ENCODE assay signal across 28 mouse cellular contexts in genomic region chr11:66961447-66962176, GRCm38 (mm10). TPM values are rescaled to one million over a fixed set of nuclear protein-coding genes. Genes with fewer than 3 reads are reported as not detected.
DNase-seq lines count a peak whose midpoint lies in the region; ATAC-seq and TF ChIP-seq lines count a peak whose summit lies in the region.
"Had no signal": no experiment of that assay in that cellular context is flagged by ENCODE, and none has a peak within 500 bp of the region (broad histone marks: within the 10 kb centered on the region; RNA-seq: fewer than 3 reads in every experiment).

No protein-coding gene starts in this region.

- no peaks in the 10 kb centered on the region for H3K36me3 ChIP-seq in midbrain, embryonic 11.5 days (ENCODE audit: control insufficient read depth, insufficient read depth, low read length)
- no peaks in the 10 kb centered on the region for H3K36me3 ChIP-seq in midbrain, embryonic 14.5 days (ENCODE audit: control insufficient read depth, insufficient read depth, low read length)
- no peaks in the 10 kb centered on the region for H3K36me3 ChIP-seq in heart, embryonic 13.5 days
- no peaks in the 10 kb centered on the region for H3K36me3 ChIP-seq in intestine, embryonic 14.5 days (ENCODE audit: control insufficient read depth, insufficient read depth, low read length)
- H3K36me3 ChIP-seq in stomach, postnatal 0 days (ENCODE audit: control insufficient read depth, insufficient read depth, low read length) = no peaks in the 10 kb centered on the region
- no peaks in the 10 kb centered on the region for H3K36me3 ChIP-seq in liver, postnatal 0 days (replicated peaks; ENCODE audit: insufficient read depth, low read length)
- H3K36me3 ChIP-seq: limb, embryonic 12.5 days; liver, embryonic 13.5 days; lung, embryonic 15.5 days; midbrain, embryonic 12.5 days had no signal

- TF ChIP-seq EP300 in stomach, postnatal 0 days (optimal IDR thresholded peaks at IDR 0.05) = no peak
- no peak for TF ChIP-seq EP300 in liver, postnatal 0 days (IDR thresholded peaks at IDR 0.05; ENCODE audit: low read depth)

- no peak overlapping the region for H3K4me2 ChIP-seq in midbrain, embryonic 11.5 days
- no peak overlapping the region for H3K4me2 ChIP-seq in midbrain, embryonic 14.5 days (ENCODE audit: low read length)
- H3K4me2 ChIP-seq in heart, embryonic 13.5 days = peak overlapping the region; percentile 14
- H3K4me2 ChIP-seq in intestine, embryonic 14.5 days (ENCODE audit: low read length) = no peak overlapping the region
- H3K4me2 ChIP-seq in stomach, postnatal 0 days (replicated peaks; ENCODE audit: low read depth) = no peak overlapping the region
- H3K4me2 ChIP-seq in liver, postnatal 0 days (ENCODE audit: low read depth, low read length) = no peak overlapping the region
- H3K4me2 ChIP-seq: limb, embryonic 12.5 days; liver, embryonic 13.5 days; lung, embryonic 15.5 days; midbrain, embryonic 12.5 days had no signal

- H3K9ac ChIP-seq in midbrain, embryonic 11.5 days (ENCODE audit: low read length) = no peak overlapping the region
- no peak overlapping the region for H3K9ac ChIP-seq in midbrain, embryonic 14.5 days (replicated peaks; ENCODE audit: low read length)
- no peak overlapping the region for H3K9ac ChIP-seq in heart, embryonic 13.5 days
- H3K9ac ChIP-seq in intestine, embryonic 14.5 days (ENCODE audit: low read length) = no peak overlapping the region
- H3K9ac ChIP-seq in stomach, postnatal 0 days (ENCODE audit: low read length) = no peak overlapping the region
- H3K9ac ChIP-seq in liver, postnatal 0 days (replicated peaks) = no peak overlapping the region
- H3K9ac ChIP-seq: forebrain, postnatal 0 days; limb, embryonic 12.5 days; liver, embryonic 13.5 days; lung, embryonic 15.5 days; midbrain, embryonic 12.5 days had no signal

- H3K27ac ChIP-seq in midbrain, embryonic 11.5 days (ENCODE audit: low read depth, low read length) = no peak overlapping the region
- no peak overlapping the region for H3K27ac ChIP-seq in midbrain, embryonic 14.5 days (replicated peaks; ENCODE audit: low read depth, low read length)
- H3K27ac ChIP-seq in heart, embryonic 13.5 days (replicated peaks) = peak overlapping the region; percentile 67
- H3K27ac ChIP-seq in intestine, embryonic 14.5 days (ENCODE audit: low read depth) = peak overlapping the region; percentile 36; the same call in 1 of the 2 replicates
- peak overlapping the region; percentile 76 for H3K27ac ChIP-seq in stomach, postnatal 0 days (replicated peaks)
- H3K27ac ChIP-seq in liver, postnatal 0 days (ENCODE audit: low read depth) = no peak overlapping the region
- H3K27ac ChIP-seq: limb, embryonic 12.5 days; liver, embryonic 13.5 days; lung, embryonic 15.5 days; macrophage; midbrain, embryonic 12.5 days had no signal

- H3K4me1 ChIP-seq in midbrain, embryonic 11.5 days (ENCODE audit: control insufficient read depth, insufficient read depth, low read length) = no peaks in the 10 kb centered on the region
- H3K4me1 ChIP-seq in midbrain, embryonic 14.5 days (ENCODE audit: control insufficient read depth, insufficient read depth, low read length) = no peaks in the 10 kb centered on the region
- H3K4me1 ChIP-seq in heart, embryonic 13.5 days = peaks cover 34% of the 10 kb centered on the region
- H3K4me1 ChIP-seq in intestine, embryonic 14.5 days (replicated peaks; ENCODE audit: control insufficient read depth, insufficient read depth, low read length) = no peaks in the 10 kb centered on the region
- H3K4me1 ChIP-seq in stomach, postnatal 0 days (replicated peaks; ENCODE audit: control insufficient read depth, insufficient read depth) = no peaks in the 10 kb centered on the region
- no peaks in the 10 kb centered on the region for H3K4me1 ChIP-seq in liver, postnatal 0 days (ENCODE audit: insufficient read depth)
- H3K4me1 ChIP-seq: limb, embryonic 12.5 days; liver, embryonic 13.5 days; lung, embryonic 15.5 days; midbrain, embryonic 12.5 days had no signal

- WGBS in midbrain, embryonic 11.5 days = 87% methylated on average over 12 of the region's 12 CpGs
- 87% methylated on average over 12 of the region's 12 CpGs for WGBS in midbrain, embryonic 14.5 days
- 43% methylated on average over 12 of the region's 12 CpGs for WGBS in heart, embryonic 13.5 days
- 70% methylated on average over 12 of the region's 12 CpGs for WGBS in intestine, embryonic 14.5 days
- WGBS in stomach, postnatal 0 days = 57% methylated on average over 12 of the region's 12 CpGs
- 73% methylated on average over 12 of the region's 12 CpGs for WGBS in liver, postnatal 0 days (ENCODE audit: insufficient replicate concordance)

- H3K27me3 ChIP-seq in midbrain, embryonic 11.5 days (ENCODE audit: control insufficient read depth, insufficient read depth, low read length) = no peaks in the 10 kb centered on the region
- H3K27me3 ChIP-seq in midbrain, embryonic 14.5 days (ENCODE audit: control insufficient read depth, insufficient read depth, low read length) = no peaks in the 10 kb centered on the region
- H3K27me3 ChIP-seq in heart, embryonic 13.5 days (replicated peaks) = peaks cover 7% of the 10 kb centered on the region
- H3K27me3 ChIP-seq in intestine, embryonic 14.5 days (replicated peaks; ENCODE audit: control insufficient read depth, insufficient read depth, low read length) = no peaks in the 10 kb centered on the region
- no peaks in the 10 kb centered on the region for H3K27me3 ChIP-seq in stomach, postnatal 0 days (ENCODE audit: control insufficient read depth, insufficient read depth, low read length)
- no peaks in the 10 kb centered on the region for H3K27me3 ChIP-seq in liver, postnatal 0 days (ENCODE audit: insufficient read depth, low read length)
- H3K27me3 ChIP-seq: limb, embryonic 12.5 days; liver, embryonic 13.5 days; lung, embryonic 15.5 days; midbrain, embryonic 12.5 days had no signal

- H3K4me3 ChIP-seq in midbrain, embryonic 11.5 days (ENCODE audit: low read depth, low read length) = no peak overlapping the region
- no peak overlapping the region for H3K4me3 ChIP-seq in midbrain, embryonic 14.5 days (replicated peaks; ENCODE audit: low read depth, low read length)
- no peak overlapping the region for H3K4me3 ChIP-seq in heart, embryonic 13.5 days
- no peak overlapping the region for H3K4me3 ChIP-seq in intestine, embryonic 14.5 days (ENCODE audit: low read depth, low read length)
- H3K4me3 ChIP-seq in stomach, postnatal 0 days (ENCODE audit: low read depth, low read length) = no peak overlapping the region
- H3K4me3 ChIP-seq in liver, postnatal 0 days (ENCODE audit: low read depth, low read length) = no peak overlapping the region
- H3K4me3 ChIP-seq: limb, embryonic 12.5 days; liver, embryonic 13.5 days; lung, embryonic 15.5 days; midbrain, embryonic 12.5 days; myocyte had no signal

- TF ChIP-seq CTCF in stomach, postnatal 0 days (IDR thresholded peaks at IDR 0.05; ENCODE audit: low read depth) = no peak
- no peak for TF ChIP-seq CTCF in liver, postnatal 0 days (IDR thresholded peaks at IDR 0.05; ENCODE audit: low read depth)

- peak; percentile 2 for DNase-seq in midbrain, embryonic 11.5 days (ENCODE audit: low spot score, missing footprints)
- DNase-seq in midbrain, embryonic 14.5 days = no peak
- DNase-seq in intestine, embryonic 14.5 days (ENCODE audit: low spot score) = no peak
- DNase-seq in stomach, postnatal 0 days (ENCODE audit: low spot score) = peak; percentile 48
- DNase-seq in liver, postnatal 0 days = no peak
- DNase-seq: B cell, adult 2 months; cerebellum, adult 9-11 months; embryo, embryonic 11 days; forebrain, postnatal 0 days; gastrocnemius, postnatal 36 days; kidney, postnatal 4 days; liver, embryonic 13.5 days; thymus, postnatal 25 days had no signal

- ATAC-seq in midbrain, embryonic 11.5 days (ENCODE audit: low FRiP score) = no peak
- ATAC-seq in midbrain, embryonic 14.5 days (ENCODE audit: low FRiP score, low TSS enrichment) = no peak
- ATAC-seq in heart, embryonic 13.5 days (ENCODE audit: extremely low read depth, insufficient number of reproducible peaks, low FRiP score, low TSS enrichment) = no peak
- ATAC-seq in intestine, embryonic 14.5 days (replicated peaks; ENCODE audit: low FRiP score, low TSS enrichment, low read depth) = peak; percentile 41; the same call in 1 of the 2 replicates
- ATAC-seq in stomach, postnatal 0 days (ENCODE audit: low FRiP score, low TSS enrichment) = peak; percentile 78
- ATAC-seq in megakaryocyte, adult 5-6 weeks (ENCODE audit: poor library complexity, severe bottlenecking) = no peak
- no peak for ATAC-seq in monocyte, adult 5-6 weeks (replicated peaks; ENCODE audit: insufficient number of reproducible peaks, low FRiP score, low TSS enrichment, poor library complexity, severe bottlenecking)
- ATAC-seq in liver, postnatal 0 days = no peak
- ATAC-seq: forebrain, postnatal 0 days had no signal

- H3K9me3 ChIP-seq in midbrain, embryonic 11.5 days (ENCODE audit: control insufficient read depth, low read length) = no peaks in the 10 kb centered on the region
- no peaks in the 10 kb centered on the region for H3K9me3 ChIP-seq in midbrain, embryonic 14.5 days (ENCODE audit: control insufficient read depth, low read length)
- H3K9me3 ChIP-seq in heart, embryonic 13.5 days = peaks cover 3% of the 10 kb centered on the region; the same call in 1 of the 2 replicates
- no peaks in the 10 kb centered on the region for H3K9me3 ChIP-seq in intestine, embryonic 14.5 days (ENCODE audit: control insufficient read depth, low read length)
- H3K9me3 ChIP-seq in stomach, postnatal 0 days (ENCODE audit: control insufficient read depth, low read length) = no peaks in the 10 kb centered on the region
- no peaks in the 10 kb centered on the region for H3K9me3 ChIP-seq in liver, postnatal 0 days (ENCODE audit: low read length)
- H3K9me3 ChIP-seq: limb, embryonic 12.5 days; liver, embryonic 13.5 days; lung, embryonic 15.5 days; midbrain, embryonic 12.5 days had no signal

RNA-seq across cellular contexts. Expression of gene Tmem238l, which starts 5.2 kb away (rescaled TPM):
- polyA plus RNA-seq in midbrain, embryonic 11.5 days (2014; fragmentation: Nextera tagmentation; extraction: Ambion mirVana) = not detected in 2 replicates
- polyA plus RNA-seq in midbrain, embryonic 14.5 days (2014; fragmentation: Nextera tagmentation; extraction: Ambion mirVana) = not detected in 2 replicates
- 0.18 and 0.19 TPM in 2 replicates for polyA plus RNA-seq in heart, embryonic 13.5 days (2015; fragmentation: Nextera tagmentation; extraction: Ambion mirVana)
- polyA plus RNA-seq in intestine, embryonic 14.5 days (2014; fragmentation: Nextera tagmentation; extraction: Ambion mirVana) = 0.67 and 0.68 TPM in 2 replicates
- 21.4 and 24.8 TPM in 2 replicates for polyA plus RNA-seq in stomach, postnatal 0 days (2015; fragmentation: Nextera tagmentation; extraction: Ambion mirVana)
- not detected in 2 replicates for total RNA-seq in megakaryocyte, adult 5-6 weeks (2015)
- total RNA-seq in megakaryocyte, adult 5-6 weeks (2017) = not detected in 2 replicates
- total RNA-seq in monocyte, adult 5-6 weeks (2017) = not detected in 3 replicates
- not detected in 2 replicates for polyA plus RNA-seq in liver, postnatal 0 days (2015; fragmentation: Nextera tagmentation; extraction: Ambion mirVana)
- total RNA-seq: adrenal gland, adult 2 months; forebrain, postnatal 0 days; gastrocnemius, postnatal 36 days; layer of hippocampus, postnatal 10 days; neutrophil, adult 5-6 weeks had no signal
- polyA plus RNA-seq: adrenal gland, adult 2 months; embryonic facial prominence, embryonic 14.5 days; forebrain, postnatal 0 days; hindbrain, embryonic 11.5 days; kidney, embryonic 14.5 days; limb, embryonic 12.5 days; liver, embryonic 13.5 days; lung, embryonic 15.5 days; macrophage; midbrain, embryonic 12.5 days; myocyte; testis, adult 2 months had no signal

RNA-seq across cellular contexts. Expression of gene Pirt, which starts 49.8 kb away (rescaled TPM):
- polyA plus RNA-seq in midbrain, embryonic 11.5 days (2014; fragmentation: Nextera tagmentation; extraction: Ambion mirVana) = 0.40 and 0.60 TPM in 2 replicates
- 0.80 and 0.89 TPM in 2 replicates for polyA plus RNA-seq in midbrain, embryonic 14.5 days (2014; fragmentation: Nextera tagmentation; extraction: Ambion mirVana)
- polyA plus RNA-seq in heart, embryonic 13.5 days (2015; fragmentation: Nextera tagmentation; extraction: Ambion mirVana) = 9.2 and 11.1 TPM in 2 replicates
- polyA plus RNA-seq in intestine, embryonic 14.5 days (2014; fragmentation: Nextera tagmentation; extraction: Ambion mirVana) = 5.6 and 6.0 TPM in 2 replicates
- polyA plus RNA-seq in stomach, postnatal 0 days (2015; fragmentation: Nextera tagmentation; extraction: Ambion mirVana) = 5.6 and 6.0 TPM in 2 replicates
- total RNA-seq in megakaryocyte, adult 5-6 weeks (2015) = not detected in 2 replicates
- total RNA-seq in megakaryocyte, adult 5-6 weeks (2017) = not detected in 2 replicates
- total RNA-seq in monocyte, adult 5-6 weeks (2017) = not detected in 3 replicates
- not detected in 2 replicates for polyA plus RNA-seq in liver, postnatal 0 days (2015; fragmentation: Nextera tagmentation; extraction: Ambion mirVana)
- total RNA-seq: neutrophil, adult 5-6 weeks had no signal
- polyA plus RNA-seq: liver, embryonic 13.5 days; macrophage; myocyte; testis, adult 2 months had no signal

Comparison
In these comparisons a context has a peak if more than half of its experiments do, and no peak if none do; other contexts are left out.
1. DNase-seq: peak in midbrain, embryonic 11.5 days (single experiment) and stomach, postnatal 0 days (single experiment); none in midbrain, embryonic 14.5 days (single experiment), intestine, embryonic 14.5 days (single experiment) and liver, postnatal 0 days (single experiment).
2. ATAC-seq: peak in intestine, embryonic 14.5 days (single experiment) and stomach, postnatal 0 days (single experiment); none in midbrain, embryonic 11.5 days (single experiment), midbrain, embryonic 14.5 days (single experiment), heart, embryonic 13.5 days (single experiment), megakaryocyte, adult 5-6 weeks (single experiment), monocyte, adult 5-6 weeks (single experiment) and liver, postnatal 0 days (single experiment).
3. H3K27ac ChIP-seq: peak in heart, embryonic 13.5 days (single experiment), intestine, embryonic 14.5 days (single experiment) and stomach, postnatal 0 days (single experiment); none in midbrain, embryonic 11.5 days (single experiment), midbrain, embryonic 14.5 days (single experiment) and liver, postnatal 0 days (single experiment).
4. RNA of gene Tmem238l, which starts 5.2 kb away (polyA plus RNA-seq): 21.4 to 24.8 TPM in stomach, postnatal 0 days; 0.67 to 0.68 TPM in intestine, embryonic 14.5 days, 0.18 to 0.19 TPM in heart, embryonic 13.5 days, not detected in midbrain, embryonic 11.5 days, not detected in midbrain, embryonic 14.5 days and not detected in liver, postnatal 0 days; every median in the first group is over 10 times any median in the second.